In genomic region chr5:53519998-53520577, GRCm38 (mm10) we compare ENCODE assay signal across 24 mouse cellular contexts. TPM values are rescaled to one million over a fixed set of nuclear protein-coding genes. Genes with fewer than 3 reads are reported as not detected.
DNase-seq lines count a peak whose midpoint lies in the region; ATAC-seq and TF ChIP-seq lines count a peak whose summit lies in the region.
"Had no signal": no experiment of that assay in that cellular context is flagged by ENCODE, and none has a peak within 500 bp of the region (broad histone marks: within the 10 kb centered on the region; RNA-seq: fewer than 3 reads in every experiment).

No protein-coding gene starts in this region.

- peak overlapping the region; percentile 28; the same call in 1 of the 2 replicates for H3K4me2 ChIP-seq in heart, embryonic 13.5 days
- H3K4me2 ChIP-seq in heart, embryonic 16.5 days (ENCODE audit: low read depth, low read length): no peak overlapping the region
- no peak overlapping the region for H3K4me2 ChIP-seq in midbrain, embryonic 11.5 days
- no peak overlapping the region for H3K4me2 ChIP-seq in midbrain, embryonic 14.5 days (ENCODE audit: low read length)
- H3K4me2 ChIP-seq: embryonic facial prominence, embryonic 13.5 days; embryonic facial prominence, embryonic 15.5 days; forebrain, embryonic 12.5 days had no signal

- DNase-seq in heart, postnatal 10 days: no peak
- no peak for DNase-seq in heart, postnatal 36 days
- peak; percentile 57 for DNase-seq in midbrain, embryonic 11.5 days (ENCODE audit: low spot score, missing footprints)
- no peak for DNase-seq in midbrain, embryonic 14.5 days
- peak; percentile 64 for DNase-seq in brain, embryonic 14.5 days (ENCODE audit: low read depth)
- no peak for DNase-seq in cerebellum, adult 11-12 months
- DNase-seq: adrenal gland, adult 2 months; adrenal gland, postnatal 10 days; adrenal gland, postnatal 25 days; cerebellum, adult 18-20 months; cerebellum, adult 8-10 months; cerebellum, adult 9-11 months; cerebellum, postnatal 14 days; cerebellum, postnatal 36 days; embryo, embryonic 11 days had no signal

- TF ChIP-seq CTCF in brain, embryonic 14.5 days (IDR thresholded peaks at IDR 0.05; ENCODE audit: borderline replicate concordance, extremely low read depth, insufficient read depth, insufficient read length): no peak

- no peak overlapping the region for H3K4me3 ChIP-seq in heart, embryonic 13.5 days
- H3K4me3 ChIP-seq in heart, embryonic 16.5 days (ENCODE audit: low read length): no peak overlapping the region
- H3K4me3 ChIP-seq in midbrain, embryonic 11.5 days (ENCODE audit: low read depth, low read length): no peak overlapping the region
- no peak overlapping the region for H3K4me3 ChIP-seq in midbrain, embryonic 14.5 days (replicated peaks; ENCODE audit: low read depth, low read length)
- H3K4me3 ChIP-seq: embryonic facial prominence, embryonic 13.5 days; embryonic facial prominence, embryonic 15.5 days; erythroblast, embryonic 14.5 days; forebrain, embryonic 10.5 days; forebrain, embryonic 12.5 days had no signal

- H3K36me3 ChIP-seq in heart, embryonic 13.5 days: no peaks in the 10 kb centered on the region
- H3K36me3 ChIP-seq in heart, embryonic 16.5 days (ENCODE audit: control insufficient read depth, insufficient read depth): no peaks in the 10 kb centered on the region
- H3K36me3 ChIP-seq in midbrain, embryonic 11.5 days (ENCODE audit: control insufficient read depth, insufficient read depth, low read length): no peaks in the 10 kb centered on the region
- no peaks in the 10 kb centered on the region for H3K36me3 ChIP-seq in midbrain, embryonic 14.5 days (ENCODE audit: control insufficient read depth, insufficient read depth, low read length)
- H3K36me3 ChIP-seq: embryonic facial prominence, embryonic 13.5 days; embryonic facial prominence, embryonic 15.5 days; forebrain, embryonic 10.5 days; forebrain, embryonic 12.5 days had no signal

- no peak for ATAC-seq in heart, embryonic 13.5 days (ENCODE audit: extremely low read depth, insufficient number of reproducible peaks, low FRiP score, low TSS enrichment)
- peak; percentile 61 for ATAC-seq in heart, embryonic 16.5 days (replicated peaks; ENCODE audit: extremely low read depth, insufficient read depth, low FRiP score)
- no peak for ATAC-seq in midbrain, embryonic 11.5 days (ENCODE audit: low FRiP score)
- no peak for ATAC-seq in midbrain, embryonic 14.5 days (ENCODE audit: low FRiP score, low TSS enrichment)
- ATAC-seq: forebrain, embryonic 14.5 days; forebrain, embryonic 16.5 days had no signal

- H3K9ac ChIP-seq in heart, embryonic 13.5 days: no peak overlapping the region
- H3K9ac ChIP-seq in heart, embryonic 16.5 days (ENCODE audit: low read length): no peak overlapping the region
- no peak overlapping the region for H3K9ac ChIP-seq in midbrain, embryonic 11.5 days (ENCODE audit: low read length)
- no peak overlapping the region for H3K9ac ChIP-seq in midbrain, embryonic 14.5 days (replicated peaks; ENCODE audit: low read length)
- H3K9ac ChIP-seq: embryonic facial prominence, embryonic 13.5 days; embryonic facial prominence, embryonic 15.5 days; forebrain, embryonic 12.5 days had no signal

- peaks cover 33% of the 10 kb centered on the region for H3K4me1 ChIP-seq in heart, embryonic 13.5 days
- H3K4me1 ChIP-seq in heart, embryonic 16.5 days (ENCODE audit: control insufficient read depth, insufficient read depth, low read length): peaks cover 19% of the 10 kb centered on the region
- peaks cover 4% of the 10 kb centered on the region for H3K4me1 ChIP-seq in midbrain, embryonic 11.5 days (ENCODE audit: control insufficient read depth, insufficient read depth, low read length)
- no peaks in the 10 kb centered on the region for H3K4me1 ChIP-seq in midbrain, embryonic 14.5 days (ENCODE audit: control insufficient read depth, insufficient read depth, low read length)

- H3K27ac ChIP-seq in heart, embryonic 13.5 days (replicated peaks): no peak overlapping the region
- no peak overlapping the region for H3K27ac ChIP-seq in heart, embryonic 16.5 days (ENCODE audit: low read length)
- H3K27ac ChIP-seq in midbrain, embryonic 11.5 days (ENCODE audit: low read depth, low read length): no peak overlapping the region
- no peak overlapping the region for H3K27ac ChIP-seq in midbrain, embryonic 14.5 days (replicated peaks; ENCODE audit: low read depth, low read length)
- H3K27ac ChIP-seq: embryonic facial prominence, embryonic 13.5 days; embryonic facial prominence, embryonic 15.5 days; forebrain, embryonic 10.5 days; forebrain, embryonic 12.5 days had no signal

- intact Hi-C loops in heart, postnatal 10 days (cut with DNase I): no loop called here
- intact Hi-C loops in heart, postnatal 36 days (cut with DNase I): no loop called here

- peaks cover 6% of the 10 kb centered on the region; the same call in 1 of the 2 replicates for H3K9me3 ChIP-seq in heart, embryonic 13.5 days
- H3K9me3 ChIP-seq in heart, embryonic 16.5 days (replicated peaks; ENCODE audit: control insufficient read depth, low read length): no peaks in the 10 kb centered on the region; the same call in 1 of the 2 replicates
- H3K9me3 ChIP-seq in midbrain, embryonic 11.5 days (ENCODE audit: control insufficient read depth, low read length): no peaks in the 10 kb centered on the region
- no peaks in the 10 kb centered on the region for H3K9me3 ChIP-seq in midbrain, embryonic 14.5 days (ENCODE audit: control insufficient read depth, low read length)
- H3K9me3 ChIP-seq: embryonic facial prominence, embryonic 13.5 days; embryonic facial prominence, embryonic 15.5 days; forebrain, embryonic 10.5 days; forebrain, embryonic 12.5 days had no signal

- H3K27me3 ChIP-seq in heart, embryonic 13.5 days (replicated peaks): peaks cover 61% of the 10 kb centered on the region
- 0 out of 2 replicates have a peak, but pooled peaks cover 9% of the 10 kb centered on the region for H3K27me3 ChIP-seq in heart, embryonic 16.5 days (ENCODE audit: control insufficient read depth, insufficient read depth, low read length)
- no peaks in the 10 kb centered on the region for H3K27me3 ChIP-seq in midbrain, embryonic 11.5 days (ENCODE audit: control insufficient read depth, insufficient read depth, low read length)
- H3K27me3 ChIP-seq in midbrain, embryonic 14.5 days (ENCODE audit: control insufficient read depth, insufficient read depth, low read length): no peaks in the 10 kb centered on the region
- H3K27me3 ChIP-seq: embryonic facial prominence, embryonic 13.5 days; embryonic facial prominence, embryonic 15.5 days; forebrain, embryonic 12.5 days had no signal

- 33% methylated on average over 10 of the region's 10 CpGs for WGBS in heart, embryonic 13.5 days
- 44% methylated on average over 10 of the region's 10 CpGs for WGBS in heart, embryonic 16.5 days
- WGBS in midbrain, embryonic 11.5 days: 95% methylated on average over 10 of the region's 10 CpGs
- 91% methylated on average over 10 of the region's 10 CpGs for whole genome bisulfite sequencing in midbrain, embryonic 14.5 days

- TF ChIP-seq POLR2A in brain, embryonic 14.5 days (IDR thresholded peaks at IDR 0.05; ENCODE audit: borderline replicate concordance, extremely low read depth, insufficient read depth, insufficient read length, poor library complexity, severe bottlenecking): no peak

RNA-seq across cellular contexts. Expression of gene Rbpj, which starts 54.1 kb away (rescaled TPM):
- polyA plus RNA-seq in heart, embryonic 13.5 days (2015; fragmentation: Nextera tagmentation; extraction: Ambion mirVana): 17.8 and 19.1 TPM in 2 replicates
- total RNA-seq in heart, postnatal 10 days (2021): 10 to 100 TPM; 34.9 to 36.4 TPM
- 20.3 and 20.5 TPM in 2 replicates for polyA plus RNA-seq in heart, embryonic 16.5 days (2015; fragmentation: Nextera tagmentation; extraction: Ambion mirVana)
- 10 to 100 TPM; 27.2 to 35.3 TPM for total RNA-seq in heart, postnatal 36 days (2021)
- polyA plus RNA-seq in midbrain, embryonic 11.5 days (2014; fragmentation: Nextera tagmentation; extraction: Ambion mirVana): 63.0 and 69.1 TPM in 2 replicates
- 32.3 and 52.9 TPM in 2 replicates for polyA plus RNA-seq in midbrain, embryonic 14.5 days (2014; fragmentation: Nextera tagmentation; extraction: Ambion mirVana)
- polyA plus RNA-seq in brain, embryonic 14.5 days (2012; rRNA removed): 59.4 and 62.6 TPM in 2 replicates

Comparison
In these comparisons a context has a peak if more than half of its experiments do, and no peak if none do; other contexts are left out.
1. DNase-seq: peak in midbrain, embryonic 11.5 days (single experiment) and brain, embryonic 14.5 days (single experiment); none in heart, postnatal 10 days (0 of 2), heart, postnatal 36 days (0 of 2), midbrain, embryonic 14.5 days (single experiment) and cerebellum, adult 11-12 months (single experiment).